8 mouse cellular contexts compared by ENCODE assay signal in genomic region chr4:118289266-118289665, GRCm38 (mm10). TPM values are rescaled to one million over a fixed set of nuclear protein-coding genes. Genes with fewer than 3 reads are reported as not detected.
DNase-seq lines count a peak whose midpoint lies in the region; ATAC-seq and TF ChIP-seq lines count a peak whose summit lies in the region.

No protein-coding gene starts in this region.

- intact Hi-C loops in heart, postnatal 10 days (cut with DNase I): no loop called here

- H3K36me3 ChIP-seq in heart, embryonic 10.5 days: peaks cover 25% of the 10 kb centered on the region
- peaks cover 49% of the 10 kb centered on the region for H3K36me3 ChIP-seq in E14TG2a.4 (ENCODE audit: insufficient read depth, low read length)
- peaks cover 16% of the 10 kb centered on the region; the same call in 1 of the 2 replicates for H3K36me3 ChIP-seq in hindbrain, embryonic 14.5 days (replicated peaks; ENCODE audit: control insufficient read depth, insufficient read depth)
- peaks cover 15% of the 10 kb centered on the region for H3K36me3 ChIP-seq in midbrain, embryonic 13.5 days

- H3K27ac ChIP-seq in heart, embryonic 10.5 days: 0 out of 2 replicates have a peak overlapping the region, but pooled peaks have one; percentile 96
- no peak overlapping the region for H3K27ac ChIP-seq in hindbrain, embryonic 14.5 days
- peak overlapping the region; percentile 87 for H3K27ac ChIP-seq in midbrain, embryonic 13.5 days
- H3K27ac ChIP-seq in layer of hippocampus, adult 2 months: no peak overlapping the region

- DNase-seq in heart, embryonic 10.5 days (ENCODE audit: low spot score): no peak
- no peak for DNase-seq in heart, postnatal 10 days
- DNase-seq in hindbrain, embryonic 14.5 days (ENCODE audit: low spot score): no peak
- no peak for DNase-seq in layer of hippocampus, adult 2 months (ENCODE audit: low spot score in 2 of 2)
- no peak for DNase-seq in left cerebral cortex, adult 9 months (ENCODE audit: low spot score in 2 of 2)
- DNase-seq in adrenal gland, postnatal 36 days: no peak

- no peaks in the 10 kb centered on the region for H3K9me3 ChIP-seq in heart, embryonic 10.5 days
- H3K9me3 ChIP-seq in E14TG2a.4 (ENCODE audit: low read length): no peaks in the 10 kb centered on the region
- H3K9me3 ChIP-seq in hindbrain, embryonic 14.5 days (ENCODE audit: control insufficient read depth, low read length): no peaks in the 10 kb centered on the region
- H3K9me3 ChIP-seq in midbrain, embryonic 13.5 days: no peaks in the 10 kb centered on the region

- H3K4me1 ChIP-seq in heart, embryonic 10.5 days: peaks cover 53% of the 10 kb centered on the region
- peaks cover 74% of the 10 kb centered on the region for H3K4me1 ChIP-seq in E14TG2a.4 (replicated peaks; ENCODE audit: low read depth, low read length)
- H3K4me1 ChIP-seq in hindbrain, embryonic 14.5 days (replicated peaks; ENCODE audit: control insufficient read depth, insufficient read depth, low read length): peaks cover 23% of the 10 kb centered on the region
- H3K4me1 ChIP-seq in midbrain, embryonic 13.5 days (replicated peaks): peaks cover 46% of the 10 kb centered on the region

- peak overlapping the region; percentile 93; the same call in 1 of the 2 replicates for H3K9ac ChIP-seq in hindbrain, embryonic 14.5 days
- peak overlapping the region; percentile 89 for H3K9ac ChIP-seq in midbrain, embryonic 13.5 days (replicated peaks)

- no peak for TF ChIP-seq CTCF in E14TG2a.4 (conservative IDR thresholded peaks at IDR 0.05; ENCODE audit: low read length)
- no peak for TF ChIP-seq CTCF in layer of hippocampus, adult 2 months (conservative IDR thresholded peaks at IDR 0.05)

- no peaks in the 10 kb centered on the region for H3K27me3 ChIP-seq in heart, embryonic 10.5 days (ENCODE audit: insufficient read depth, poor library complexity, severe bottlenecking)
- no peaks in the 10 kb centered on the region for H3K27me3 ChIP-seq in E14TG2a.4 (ENCODE audit: insufficient read depth, low read length)
- H3K27me3 ChIP-seq in hindbrain, embryonic 14.5 days (ENCODE audit: control insufficient read depth, insufficient read depth, low read length): no peaks in the 10 kb centered on the region
- H3K27me3 ChIP-seq in midbrain, embryonic 13.5 days: no peaks in the 10 kb centered on the region

- peak overlapping the region; percentile 94 for H3K4me3 ChIP-seq in heart, embryonic 10.5 days
- H3K4me3 ChIP-seq in E14TG2a.4 (replicated peaks; ENCODE audit: low read length): peak overlapping the region; percentile 85
- H3K4me3 ChIP-seq in hindbrain, embryonic 14.5 days (replicated peaks; ENCODE audit: low read length): peak overlapping the region; percentile 93
- peak overlapping the region; percentile 68 for H3K4me3 ChIP-seq in midbrain, embryonic 13.5 days (replicated peaks)
- H3K4me3 ChIP-seq in layer of hippocampus, adult 2 months: no peak overlapping the region

- H3K4me2 ChIP-seq in hindbrain, embryonic 14.5 days (replicated peaks): peak overlapping the region; percentile 85
- peak overlapping the region; percentile 92 for H3K4me2 ChIP-seq in midbrain, embryonic 13.5 days (replicated peaks)

- ATAC-seq in hindbrain, embryonic 14.5 days (ENCODE audit: low FRiP score): no peak
- ATAC-seq in midbrain, embryonic 13.5 days: 0 out of 2 replicates have a peak, but pooled peaks have one; percentile 21

- WGBS in heart, embryonic 10.5 days: 60% methylated on average over 5 of the region's 5 CpGs
- 42% methylated on average over 5 of the region's 5 CpGs for WGBS in hindbrain, embryonic 14.5 days
- WGBS in midbrain, embryonic 13.5 days: 35% methylated on average over 5 of the region's 5 CpGs

RNA-seq across cellular contexts. Expression of gene Ptprf, which starts 1.9 kb away (rescaled TPM):
- polyA plus RNA-seq in heart, embryonic 10.5 days (2016; fragmentation: Nextera tagmentation; extraction: Ambion mirVana): 43.8 and 59.3 TPM in 2 replicates
- total RNA-seq in heart, postnatal 10 days (2021): 10 to 100 TPM; 22.6 to 29.3 TPM
- 67.1 and 68.2 TPM in 2 replicates for polyA plus RNA-seq in hindbrain, embryonic 14.5 days (2014; fragmentation: Nextera tagmentation; extraction: Ambion mirVana)
- 80.3 and 91.8 TPM in 2 replicates for polyA plus RNA-seq in midbrain, embryonic 13.5 days (2015; fragmentation: Nextera tagmentation; extraction: Ambion mirVana)
- 10 to 100 TPM; 69.8 to 73.0 TPM for total RNA-seq in layer of hippocampus, adult 2 months (2021)
- total RNA-seq in adrenal gland, postnatal 36 days (2021): 10 to 100 TPM; 47.2 to 91.8 TPM

Comparison
In these comparisons a context has a peak if more than half of its experiments do, and no peak if none do; other contexts are left out.
1. H3K27ac ChIP-seq: peak in heart, embryonic 10.5 days (single experiment) and midbrain, embryonic 13.5 days (single experiment); none in hindbrain, embryonic 14.5 days (single experiment) and layer of hippocampus, adult 2 months (single experiment).